Mouse (Mus musculus): Measurements from ENCODE around the gene Dbx2.

Dbx2 gene

GRCm38 (mm10) chr15:95655860-95656259, at the start of gene Dbx2:
TSS of gene Dbx2 (minus strand) at chr15:95655960.
- no peak for ATAC-seq (ENCODE audit: insufficient number of reproducible peaks, low FRiP score, low TSS enrichment)

DNA sequence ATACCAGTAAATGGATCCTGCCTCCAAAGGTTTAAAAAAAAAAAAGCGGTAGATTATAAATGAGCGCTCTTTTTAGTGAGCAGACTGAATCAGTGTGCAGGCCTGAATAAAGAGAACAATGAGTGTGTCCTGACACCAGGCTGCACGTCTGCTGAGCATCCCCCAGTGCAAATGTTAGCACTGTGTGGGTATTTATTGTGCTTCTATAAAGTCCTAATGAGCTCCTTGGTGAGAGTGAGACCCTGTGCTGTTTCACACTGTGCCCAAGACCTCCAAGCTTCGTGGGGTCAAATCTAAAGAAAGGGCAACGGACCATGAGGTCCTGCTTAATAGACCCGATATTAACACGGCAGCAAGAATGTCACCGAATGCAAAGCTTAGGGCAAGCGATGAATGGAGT, 46.4 kb upstream of the Dbx2 start:
- no peak for ATAC-seq (ENCODE audit: insufficient number of reproducible peaks, low FRiP score, low TSS enrichment)

DNA sequence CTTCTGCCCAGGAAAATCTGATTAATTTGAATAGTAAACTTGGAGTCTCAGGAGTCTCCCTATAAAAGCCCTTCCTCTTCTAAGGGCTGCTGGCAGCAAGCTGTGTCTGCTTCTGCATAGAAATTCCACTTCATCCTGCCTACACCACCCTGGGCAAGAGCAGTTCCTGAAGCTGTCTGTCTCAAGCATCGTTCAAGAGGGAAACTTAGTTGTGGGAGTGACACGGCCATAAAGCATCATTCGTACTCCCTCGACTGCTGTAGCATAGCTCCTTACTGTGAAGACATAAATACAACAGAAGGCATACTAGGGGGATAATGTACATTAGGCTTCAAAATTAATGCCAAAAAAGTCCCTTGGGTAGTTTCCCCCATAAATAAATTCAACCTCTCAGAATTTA, 45.8 kb upstream of the Dbx2 start:
- no peak for ATAC-seq (ENCODE audit: insufficient number of reproducible peaks, low FRiP score, low TSS enrichment)

- no peak for ATAC-seq (ENCODE audit: insufficient number of reproducible peaks, low FRiP score, low TSS enrichment)
These were observed 43.6 kb upstream of the Dbx2 start for GRCm38 (mm10) chr15:95699371-95699770.

DNA sequence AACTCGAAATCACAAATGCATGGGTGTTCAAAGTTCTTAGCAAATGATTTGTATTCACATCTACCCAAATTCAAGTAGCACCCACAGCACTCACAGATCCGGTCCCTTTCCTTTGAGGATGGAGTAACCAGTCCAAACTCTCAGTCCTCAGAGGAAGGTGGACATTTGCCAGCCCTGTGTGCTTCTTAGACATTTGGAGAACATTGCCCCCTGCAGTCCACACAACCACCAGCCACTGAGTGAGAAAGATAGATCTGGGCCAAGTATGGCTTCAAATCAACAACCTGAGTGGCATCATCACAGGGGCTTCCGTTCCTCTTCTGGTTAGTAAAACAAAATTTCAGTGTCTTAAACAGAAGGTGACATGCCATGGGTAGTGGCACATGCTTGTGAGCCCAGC, 38.0 kb upstream of the Dbx2 start:
- ATAC-seq (ENCODE audit: insufficient number of reproducible peaks, low FRiP score, low TSS enrichment) = no peak

DNA sequence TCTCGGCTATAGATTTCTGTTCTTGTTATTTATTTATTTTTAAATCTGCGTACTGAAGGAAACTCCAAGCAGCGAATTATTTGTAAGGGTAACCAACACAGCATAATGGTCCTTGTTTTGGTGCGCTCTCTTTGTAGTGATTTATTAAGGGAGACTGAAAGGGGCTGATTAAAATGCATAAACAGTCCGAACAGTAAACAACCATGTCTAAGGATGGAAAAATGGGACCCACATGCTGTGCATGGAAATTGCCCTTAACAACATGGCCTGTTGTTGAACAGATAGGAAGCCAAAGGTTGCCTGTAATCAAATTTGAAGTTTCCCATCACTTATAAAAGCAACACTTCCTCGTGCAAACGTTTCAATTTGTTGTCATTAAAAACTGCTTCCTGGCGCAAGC, 35.8 kb upstream of the Dbx2 start:
- no peak for ATAC-seq (ENCODE audit: insufficient number of reproducible peaks, low FRiP score, low TSS enrichment)

DNA sequence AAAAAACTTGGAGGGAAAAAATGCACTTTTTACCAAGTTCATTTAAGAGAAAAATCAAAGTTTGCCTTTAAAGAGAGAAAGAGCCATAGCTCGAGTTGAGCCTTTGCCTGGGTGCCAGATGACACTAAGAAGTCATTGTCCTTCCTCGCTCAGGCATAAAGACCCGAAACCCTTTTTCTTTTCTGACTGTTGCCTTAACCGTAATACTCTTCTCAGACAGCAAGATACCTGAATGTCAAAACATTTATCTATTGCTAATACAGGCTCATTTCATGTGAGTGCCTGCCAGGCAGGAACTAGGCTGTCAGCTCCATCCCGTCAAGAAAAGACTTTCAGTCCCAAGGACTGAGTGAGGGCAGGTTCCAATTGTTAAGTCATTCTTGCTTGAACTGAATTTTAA, 35.4 kb upstream of the Dbx2 start:
- ATAC-seq (ENCODE audit: insufficient number of reproducible peaks, low FRiP score, low TSS enrichment) = no peak

GRCm38 (mm10) chr15:95682620-95683019, 26.9 kb upstream of the Dbx2 start:
- no peak for ATAC-seq (ENCODE audit: insufficient number of reproducible peaks, low FRiP score, low TSS enrichment)

GRCm38 (mm10) chr15:95675645-95676044, 19.9 kb upstream of the Dbx2 start:
- ATAC-seq (ENCODE audit: insufficient number of reproducible peaks, low FRiP score, low TSS enrichment) = no peak

DNA sequence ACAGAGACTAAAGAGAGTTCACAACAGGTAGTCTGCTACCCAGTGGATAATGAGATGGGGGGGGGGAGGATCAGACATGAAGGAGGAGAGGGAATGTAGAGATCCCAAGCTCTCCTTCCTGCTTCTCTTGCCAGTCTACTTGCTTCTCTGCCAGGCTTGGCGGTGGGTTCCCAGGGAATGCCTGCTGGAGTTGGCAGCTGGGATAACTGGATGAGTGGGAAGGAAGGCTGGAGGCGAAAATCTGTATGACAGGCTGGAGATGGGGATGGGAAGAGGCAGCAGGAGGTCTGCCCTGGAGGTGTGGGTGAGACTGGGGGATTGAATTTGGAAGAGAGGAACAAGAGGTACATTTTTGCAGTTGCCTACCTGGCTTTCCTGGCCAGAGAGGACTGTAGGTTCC, 19.4 kb upstream of the Dbx2 start:
- ATAC-seq (ENCODE audit: insufficient number of reproducible peaks, low FRiP score, low TSS enrichment) = no peak

GRCm38 (mm10) chr15:95667209-95667608, 11.4 kb upstream of the Dbx2 start:
- no peak for ATAC-seq (ENCODE audit: insufficient number of reproducible peaks, low FRiP score, low TSS enrichment)

- ATAC-seq (ENCODE audit: insufficient number of reproducible peaks, low FRiP score, low TSS enrichment) = no peak
These were observed 9.2 kb upstream of the Dbx2 start for GRCm38 (mm10) chr15:95665002-95665401.

DNA sequence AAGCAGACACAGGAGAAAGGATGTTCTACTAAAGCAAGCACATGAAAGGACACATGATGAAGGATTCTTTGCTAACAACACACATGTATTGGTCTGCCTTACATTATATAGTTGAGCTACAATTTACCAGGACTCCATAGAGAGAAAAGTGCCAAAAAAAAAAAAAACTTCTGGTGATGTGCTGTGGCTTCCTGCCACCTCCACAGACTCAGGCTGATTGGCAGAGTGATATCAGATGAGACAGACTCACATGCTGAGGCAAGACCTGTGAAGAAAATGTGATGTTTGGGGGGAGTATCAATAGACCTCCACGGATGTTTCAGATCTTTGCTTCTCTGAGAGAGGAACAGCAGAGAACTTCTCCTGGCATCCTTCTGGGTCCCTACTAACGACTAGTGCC, 6.0 kb upstream of the Dbx2 start:
- ATAC-seq (ENCODE audit: insufficient number of reproducible peaks, low FRiP score, low TSS enrichment) = no peak

DNA sequence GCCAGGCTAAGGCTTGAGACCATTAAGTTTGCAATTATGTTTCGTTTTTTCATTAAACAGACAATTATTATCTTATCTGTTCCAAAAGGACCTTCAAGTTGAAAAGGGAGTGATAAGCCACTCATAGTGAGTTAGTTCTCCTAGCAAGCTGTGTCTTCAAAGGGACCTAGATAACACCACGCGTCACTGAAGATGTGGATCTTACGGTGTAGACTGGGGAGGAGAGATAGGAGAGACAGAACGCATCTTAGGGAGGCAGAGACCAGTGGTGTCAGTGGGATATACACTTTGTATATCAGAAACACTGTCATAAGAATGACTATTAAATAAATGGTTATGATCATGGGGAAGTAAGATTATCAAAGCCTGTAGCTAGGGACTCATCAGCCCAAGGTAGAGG, 4.6 kb upstream of the Dbx2 start:
- ATAC-seq (ENCODE audit: insufficient number of reproducible peaks, low FRiP score, low TSS enrichment) = no peak

DNA sequence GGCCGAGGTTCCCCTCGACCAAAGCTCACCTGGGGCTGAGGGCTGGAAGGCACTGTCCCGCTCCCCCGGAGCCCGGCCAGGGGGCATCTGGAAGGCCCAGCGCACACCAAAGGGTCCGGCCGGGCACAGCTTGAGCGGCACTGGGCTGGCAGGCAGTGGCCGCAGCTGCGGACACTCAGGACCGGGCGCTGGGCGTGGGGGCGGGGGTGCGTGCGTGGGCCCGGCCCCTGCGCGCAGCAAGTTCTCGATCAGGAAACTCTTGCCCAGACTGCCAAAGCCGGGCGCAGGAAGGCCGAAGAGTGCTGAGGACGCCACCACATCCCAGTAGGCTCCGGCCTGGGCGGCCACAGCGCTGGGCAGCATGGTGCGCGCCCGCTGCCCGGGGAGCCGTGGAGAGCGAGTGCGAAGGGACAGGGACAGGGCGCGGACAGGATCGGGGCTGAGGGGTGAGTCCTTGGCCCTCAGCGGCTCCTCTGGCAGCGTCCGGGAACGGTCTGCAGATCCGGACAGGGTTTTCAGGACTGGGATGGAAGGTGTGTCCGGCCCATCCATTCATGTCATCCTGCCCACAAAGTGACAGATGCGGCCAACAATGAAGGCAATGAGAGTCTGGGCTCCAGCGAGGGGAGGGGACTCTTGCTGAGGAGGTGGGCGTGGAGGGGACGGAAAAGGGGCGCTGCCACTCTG, 1.4 kb downstream of the Dbx2 start:
- no peak for ATAC-seq (ENCODE audit: insufficient number of reproducible peaks, low FRiP score, low TSS enrichment)

DNA sequence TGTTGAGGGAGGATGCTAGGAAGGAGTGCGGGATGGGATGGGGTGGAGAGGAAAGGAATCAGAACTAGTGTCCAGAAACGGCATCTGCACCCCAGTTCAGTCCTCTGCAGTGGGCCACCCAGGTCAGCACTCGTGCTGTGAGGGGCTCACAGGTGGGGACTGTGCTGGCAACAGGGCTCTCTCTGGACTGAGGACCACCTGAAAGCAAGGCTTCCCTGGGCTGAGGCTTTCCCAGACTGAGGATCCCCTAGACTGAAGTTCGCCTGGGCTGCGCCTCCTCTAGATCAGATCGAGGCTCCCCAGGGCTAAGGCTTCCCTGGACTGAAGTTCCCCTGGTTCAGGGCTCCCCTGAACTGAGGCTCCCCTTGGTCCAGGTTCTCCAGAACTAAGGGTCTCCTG, 1.9 kb downstream of the Dbx2 start:
- no peak for ATAC-seq (ENCODE audit: insufficient number of reproducible peaks, low FRiP score, low TSS enrichment)

GRCm38 (mm10) chr15:95652898-95653707, 2.7 kb downstream of the Dbx2 start:
- ATAC-seq (ENCODE audit: insufficient number of reproducible peaks, low FRiP score, low TSS enrichment) = no peak

DNA sequence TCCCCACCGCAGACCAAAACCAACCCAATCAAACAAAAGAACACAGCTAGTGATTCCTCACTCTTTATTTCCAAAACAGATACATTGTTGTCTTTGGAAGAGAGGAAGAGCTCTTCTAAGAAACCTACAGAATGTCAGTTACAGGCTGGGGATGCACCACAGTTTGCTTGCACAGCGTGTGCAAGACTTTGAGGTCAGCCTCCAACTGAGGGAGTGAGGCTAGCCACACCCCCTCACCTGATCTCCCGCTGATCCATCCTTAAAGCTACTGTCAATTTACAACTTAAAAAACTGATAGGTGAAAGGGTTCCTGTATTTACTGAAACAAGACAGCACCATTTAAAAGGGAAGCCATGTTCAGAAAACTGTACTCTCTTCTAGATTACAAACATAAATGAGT, 3.9 kb downstream of the Dbx2 start:
- no peak for ATAC-seq (ENCODE audit: insufficient number of reproducible peaks, low FRiP score, low TSS enrichment)

GRCm38 (mm10) chr15:95643505-95644029, 12.2 kb downstream of the Dbx2 start:
- ATAC-seq (ENCODE audit: insufficient number of reproducible peaks, low FRiP score, low TSS enrichment) = no peak

DNA sequence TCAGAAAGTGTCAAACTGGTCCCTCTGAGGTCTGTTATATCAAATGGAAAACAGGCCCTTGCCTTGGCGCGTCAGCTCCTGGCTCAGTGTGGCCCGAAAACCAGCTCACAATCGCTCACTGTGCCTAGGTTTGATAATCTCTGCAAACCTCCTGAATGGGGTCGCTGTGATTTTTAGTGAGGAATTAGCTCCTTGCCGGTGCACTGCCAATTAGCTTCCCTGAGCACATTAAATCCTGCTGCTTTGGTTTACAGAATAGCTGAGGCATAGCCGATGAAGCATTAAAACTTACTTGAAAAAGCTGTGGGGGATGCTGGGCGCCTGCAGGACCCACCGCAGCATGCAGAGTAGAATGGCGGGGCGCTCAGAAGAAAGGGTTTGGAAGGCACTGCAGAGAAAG, 15.4 kb downstream of the Dbx2 start:
- ATAC-seq (ENCODE audit: insufficient number of reproducible peaks, low FRiP score, low TSS enrichment) = no peak

- no peak for ATAC-seq (ENCODE audit: insufficient number of reproducible peaks, low FRiP score, low TSS enrichment)
These were observed 16.0 kb downstream of the Dbx2 start for GRCm38 (mm10) chr15:95639829-95640134.

Data from cerebellum, adult (tissue).